In genomic region chr15:10921064-10921463, GRCm38 (mm10) we compare ENCODE assay signal across 11 mouse cellular contexts. TPM values are rescaled to one million over a fixed set of nuclear protein-coding genes. Genes with fewer than 3 reads are reported as not detected.
DNase-seq lines count a peak whose midpoint lies in the region; ATAC-seq and TF ChIP-seq lines count a peak whose summit lies in the region.
"Had no signal": no experiment of that assay in that cellular context is flagged by ENCODE, and none has a peak within 500 bp of the region (broad histone marks: within the 10 kb centered on the region; RNA-seq: fewer than 3 reads in every experiment).

No protein-coding gene starts in this region.

- intact Hi-C loops in gastrocnemius, postnatal 14 days (cut with DNase I; ENCODE audit: low total_unique reads): loop anchor here (5.0 to 10.0 kb wide), 4 partner anchors 64 to 456 kb away; partner anchors contain the start of genes Amacr and Rxfp3

- ATAC-seq in liver, embryonic 11.5 days (replicated peaks; ENCODE audit: low FRiP score): no peak

- WGBS in liver, adult 2 months: 4% methylated on average over 4 of the region's 4 CpGs
- WGBS in liver, embryonic 11.5 days: 22% methylated on average over 4 of the region's 4 CpGs

- H3K4me2 ChIP-seq in liver, embryonic 11.5 days: no peak overlapping the region

- no peak overlapping the region for H3K9ac ChIP-seq in liver, adult 2 months (ENCODE audit: low read depth, low read length)
- H3K9ac ChIP-seq in liver, embryonic 11.5 days (ENCODE audit: low read depth, low read length): no peak overlapping the region

- H3K27me3 ChIP-seq in liver, adult 2 months (ENCODE audit: control insufficient read depth, insufficient read depth, low read length): no peaks in the 10 kb centered on the region
- H3K27me3 ChIP-seq in liver, embryonic 11.5 days (replicated peaks; ENCODE audit: control insufficient read depth, insufficient read depth, low read length): no peaks in the 10 kb centered on the region

- no peaks in the 10 kb centered on the region for H3K79me2 ChIP-seq in liver, adult 2 months (ENCODE audit: control insufficient read depth, insufficient read depth, low read length)

- no peak overlapping the region for H3K4me3 ChIP-seq in liver, adult 2 months (ENCODE audit: insufficient read depth, low read depth, low read length)
- no peak overlapping the region for H3K4me3 ChIP-seq in liver, embryonic 11.5 days (ENCODE audit: low read depth, low read length)

- H3K4me1 ChIP-seq in liver, adult 2 months (ENCODE audit: control insufficient read depth, insufficient read depth, low read length): peaks cover 29% of the 10 kb centered on the region
- no peaks in the 10 kb centered on the region for H3K4me1 ChIP-seq in liver, embryonic 11.5 days (replicated peaks; ENCODE audit: control insufficient read depth, insufficient read depth, low read length)

- no peaks in the 10 kb centered on the region for H3K36me3 ChIP-seq in liver, adult 2 months (ENCODE audit: control insufficient read depth, insufficient read depth, low read length)
- H3K36me3 ChIP-seq in liver, embryonic 11.5 days (ENCODE audit: control insufficient read depth, insufficient read depth, low read length): no peaks in the 10 kb centered on the region
- H3K36me3 ChIP-seq: G1E had no signal

- DNase-seq in cerebellum, postnatal 10 days: peak; percentile 16 to 25
- DNase-seq in cerebellum, postnatal 4 days (ENCODE audit: low spot score in 2 of 2): no peak
- DNase-seq in liver, adult 2 months (ENCODE audit: extremely low read depth, low read depth, low spot score): peak; percentile 80
- no peak for DNase-seq in liver, embryonic 11.5 days (ENCODE audit: low spot score)
- peak; percentile 65 for DNase-seq in brain, embryonic 14.5 days (ENCODE audit: low read depth)
- peak; percentile 49 for DNase-seq in mesoderm, embryonic 11.5 days (ENCODE audit: low read depth, low spot score)
- no peak for DNase-seq in gastrocnemius, adult 8-10 months (ENCODE audit: low spot score in 2 of 2)
- no peak for DNase-seq in gastrocnemius, postnatal 14 days

- peak; percentile 51 for TF ChIP-seq CTCF in liver, adult 2 months (IDR thresholded peaks at IDR 0.05; ENCODE audit: low read depth, low read length)
- peak; percentile 60; the same call in 1 of the 2 replicates for TF ChIP-seq CTCF in brain, embryonic 14.5 days (IDR thresholded peaks at IDR 0.05; ENCODE audit: borderline replicate concordance, extremely low read depth, insufficient read depth, insufficient read length)

- no peak for TF ChIP-seq POLR2A in liver, adult 2 months (IDR thresholded peaks at IDR 0.05; ENCODE audit: extremely low read depth, insufficient read depth, low read length)
- TF ChIP-seq POLR2A in brain, embryonic 14.5 days (IDR thresholded peaks at IDR 0.05; ENCODE audit: borderline replicate concordance, extremely low read depth, insufficient read depth, insufficient read length, poor library complexity, severe bottlenecking): no peak

- H3K27ac ChIP-seq in liver, adult 2 months (replicated peaks; ENCODE audit: insufficient read depth, low read depth, low read length): no peak overlapping the region
- no peak overlapping the region for H3K27ac ChIP-seq in liver, embryonic 11.5 days (ENCODE audit: low read depth, low read length)
- H3K27ac ChIP-seq: macrophage had no signal

- no peaks in the 10 kb centered on the region for H3K9me3 ChIP-seq in liver, embryonic 11.5 days (ENCODE audit: control insufficient read depth, low read length)
- H3K9me3 ChIP-seq: G1E had no signal

RNA-seq across cellular contexts. Expression of gene C1qtnf3, which starts 31.1 kb away (rescaled TPM):
- 0.13 TPM in 1 of 2 replicates, not detected in the other for total RNA-seq in liver, adult 2 months (2014; rRNA removed)
- 0.05 TPM in 2 replicates for polyA plus RNA-seq in liver, adult 2 months (2012; rRNA removed)
- polyA plus RNA-seq in liver, embryonic 11.5 days (2014; fragmentation: Nextera tagmentation; extraction: Ambion mirVana): 0.69 and 0.96 TPM in 2 replicates
- 0.92 and 3.6 TPM in 2 replicates for polyA plus RNA-seq in brain, embryonic 14.5 days (2012; rRNA removed)
- under 1 TPM in 3 of 4 experiments, not detected in 1; 0.21 to 0.45 (median 0.24) TPM for total RNA-seq in gastrocnemius, adult 8-10 months (2022)
- 10 to 100 TPM; 16.1 to 22.9 TPM for total RNA-seq in gastrocnemius, postnatal 14 days (2021)
- total RNA-seq: G1E; heart, adult 18-20 months had no signal
- polyA plus RNA-seq: G1E, macrophage had no signal

Comparison
In these comparisons a context has a peak if more than half of its experiments do, and no peak if none do; other contexts are left out.
1. DNase-seq: peak in cerebellum, postnatal 10 days (2 of 2), liver, adult 2 months (single experiment), brain, embryonic 14.5 days (single experiment) and mesoderm, embryonic 11.5 days (single experiment); none in cerebellum, postnatal 4 days (0 of 2), liver, embryonic 11.5 days (single experiment), gastrocnemius, adult 8-10 months (0 of 2) and gastrocnemius, postnatal 14 days (single experiment).
2. RNA of gene C1qtnf3, which starts 31.1 kb away (total RNA-seq): 16.1 to 22.9 TPM in gastrocnemius, postnatal 14 days; 0.21 to 0.45 TPM in gastrocnemius, adult 8-10 months and 0.13 TPM in liver, adult 2 months; every median in the first group is over 10 times any median in the second.